Mouse (Mus musculus) erythroblast, adult 5-6 weeks (primary cell): ENCODE results near the gene Pbld2. TPM values are rescaled to one million over a fixed set of nuclear protein-coding genes. Genes with fewer than 3 reads are reported as not detected.

ENCODE experiments used
- ATAC-seq: replicated peaks from 2 replicates; pipeline ENCODE4 v1.8.0; 2016; ENCODE audit warnings: moderate number of reproducible peaks, mild to moderate bottlenecking, moderate TSS enrichment, inconsistent platforms; ENCODE audit not compliant: poor library complexity, low FRiP score, severe bottlenecking
- total RNA-seq, 2 experiments: library from RNA; stranded (forward) in 1 of 2; stranded (reverse) in 1 of 2; fragments of 150-400 nt in 1 of 2; fragments of 200-764, 138-1000 nt in 1 of 2; gene quantifications; 2 replicates each; pipeline versions ENCODE4 v1.2.3 to v1.2.4; 2015 to 2017; ENCODE audit warnings: low replicate concordance in 2 of 2

Pbld2 gene
- total RNA-seq, 2 experiments from 2014 or later, result not detected

DNA sequence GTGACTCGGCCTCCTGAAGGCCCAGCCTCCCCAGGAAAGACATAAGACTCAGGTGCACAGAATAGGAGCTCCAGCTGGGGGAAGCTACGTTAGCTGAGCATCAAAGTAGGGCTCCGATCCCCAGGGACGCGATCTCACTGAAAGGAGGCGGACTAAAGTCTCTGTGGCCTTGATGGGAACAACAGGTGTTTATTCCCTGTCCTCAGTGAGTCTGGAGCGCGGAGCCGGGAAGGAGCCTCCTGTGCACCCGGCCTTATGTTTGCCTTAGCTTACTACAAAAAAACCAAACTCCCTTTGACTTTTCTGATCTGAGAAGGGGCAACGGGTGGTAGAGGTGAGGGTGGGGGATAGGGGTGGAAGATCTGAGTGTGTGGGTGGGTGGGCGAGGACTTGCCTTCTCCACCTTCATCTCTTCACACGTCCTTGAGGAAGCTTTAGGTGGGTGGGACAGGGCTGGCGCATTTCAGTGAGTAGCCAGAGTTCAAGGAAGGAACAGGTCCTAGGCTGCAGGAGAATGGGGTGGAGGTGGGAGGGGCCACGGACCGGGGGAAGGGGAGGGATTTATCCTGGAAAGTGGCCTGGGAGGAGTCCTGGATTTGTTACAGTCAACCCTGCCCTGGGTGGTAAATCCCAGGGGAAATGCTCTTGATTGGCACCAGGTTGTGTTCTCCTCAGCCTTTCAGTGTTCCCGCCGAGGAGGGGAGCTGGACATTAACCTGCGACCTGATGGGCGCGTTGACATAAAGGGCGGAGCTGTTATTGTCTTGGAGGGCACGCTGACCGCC, 33.0 kb downstream of the Pbld2 start:
- ATAC-seq, result no peak

DNA sequence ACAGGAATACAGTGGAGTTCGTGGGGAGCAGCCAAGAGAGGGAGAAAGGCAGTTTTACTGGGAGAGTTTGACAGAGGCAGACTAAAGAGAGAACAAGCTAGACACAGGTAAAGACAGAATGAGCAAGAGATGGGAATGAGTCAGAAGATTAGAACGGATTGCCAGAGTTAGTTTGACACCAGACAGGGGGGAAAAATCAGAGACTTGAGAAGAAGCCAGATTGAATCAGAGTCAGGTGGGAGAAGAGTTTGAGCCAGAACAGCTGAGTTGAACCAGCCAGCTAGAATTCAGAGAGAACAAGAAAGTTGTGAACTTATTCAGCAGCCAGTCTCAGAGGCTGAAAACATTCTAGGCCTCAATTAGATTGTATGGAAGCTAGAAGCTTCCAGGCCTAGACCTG, 35.7 kb downstream of the Pbld2 start, which contains the start of gene Pbld1:
Gene Pbld1, plus strand, starts transcription at position 301 of the 400 bp plus-strand sequence.
- no peak for ATAC-seq

DNA sequence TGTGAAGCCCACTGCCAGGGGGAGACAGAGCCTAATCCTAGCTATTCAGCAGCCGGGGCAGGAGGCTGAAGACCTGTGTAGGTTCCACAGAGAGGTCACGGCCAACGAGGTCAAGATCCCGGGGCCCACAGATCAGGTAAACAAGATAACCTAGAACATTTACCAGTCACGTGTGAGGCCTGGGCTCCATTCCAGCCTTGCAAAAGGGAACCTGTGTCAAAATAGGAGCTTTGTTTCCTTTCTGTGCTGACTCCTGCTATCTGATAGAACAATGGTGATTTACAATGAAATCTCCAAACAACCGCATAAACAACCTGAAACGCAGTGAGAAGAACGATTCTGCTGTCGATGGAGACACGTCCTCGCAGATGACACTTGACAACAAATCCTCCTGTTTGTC, 36.3 kb downstream of the Pbld2 start:
- no peak for ATAC-seq

DNA sequence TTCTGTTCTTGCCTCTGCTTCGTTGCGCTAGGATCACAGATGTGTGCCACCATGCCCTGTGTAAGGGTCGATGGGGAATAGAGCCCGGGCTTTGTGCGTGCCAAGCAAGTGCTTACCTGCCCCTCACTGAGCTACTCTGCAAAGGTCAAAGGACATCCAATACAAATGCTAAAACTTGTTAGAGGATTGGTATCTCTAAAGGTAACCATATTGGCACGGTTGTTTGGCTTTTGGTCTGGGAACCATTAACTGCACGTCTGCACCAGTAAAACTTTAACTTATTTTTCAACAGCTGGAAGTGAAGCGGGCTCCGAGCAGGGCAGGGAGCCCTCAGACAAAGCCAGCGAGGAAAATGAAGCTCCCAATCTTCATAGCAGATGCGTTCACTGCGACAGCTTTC, 37.2 kb downstream of the Pbld2 start:
- ATAC-seq, result no peak

DNA sequence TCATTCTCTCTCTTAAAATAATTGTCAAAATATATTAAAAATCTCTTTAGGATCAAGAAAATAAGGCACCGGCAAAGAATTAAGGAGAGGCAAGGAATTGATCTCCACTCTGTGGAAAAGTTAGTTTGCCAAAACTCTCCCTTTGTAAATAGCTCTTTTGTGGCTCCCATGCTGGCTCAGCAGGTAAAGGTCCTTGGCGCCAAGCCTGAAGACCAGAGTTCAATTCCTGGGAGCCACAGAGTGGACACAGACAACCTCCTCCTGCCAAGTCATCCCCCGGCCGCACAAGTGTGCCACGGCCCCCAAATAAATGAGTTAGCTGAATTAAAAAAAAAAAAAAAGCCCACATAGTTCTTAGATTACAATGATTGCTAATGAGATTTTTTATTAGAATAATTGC, 38.6 kb downstream of the Pbld2 start:
- no peak for ATAC-seq

DNA sequence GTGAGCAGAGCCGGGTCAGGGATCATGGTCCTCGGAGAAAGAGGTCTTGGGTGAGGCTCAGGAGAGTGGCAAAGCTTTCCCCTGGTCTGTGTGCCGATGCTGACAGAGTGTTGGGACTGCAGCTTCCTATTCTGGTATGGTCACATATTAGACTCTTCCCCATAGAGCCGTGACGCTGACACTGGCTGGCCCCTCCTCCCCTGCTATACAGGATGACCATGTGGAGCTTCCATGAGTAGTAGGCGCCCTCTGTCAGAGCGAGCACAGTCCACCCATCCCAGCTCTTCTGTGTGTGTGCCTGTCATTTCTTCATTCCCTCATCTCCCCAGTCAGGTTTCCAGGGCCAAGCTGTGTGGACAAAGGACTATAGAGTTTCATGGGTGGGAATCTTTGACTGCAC, 39.2 kb downstream of the Pbld2 start:
- no peak for ATAC-seq

DNA sequence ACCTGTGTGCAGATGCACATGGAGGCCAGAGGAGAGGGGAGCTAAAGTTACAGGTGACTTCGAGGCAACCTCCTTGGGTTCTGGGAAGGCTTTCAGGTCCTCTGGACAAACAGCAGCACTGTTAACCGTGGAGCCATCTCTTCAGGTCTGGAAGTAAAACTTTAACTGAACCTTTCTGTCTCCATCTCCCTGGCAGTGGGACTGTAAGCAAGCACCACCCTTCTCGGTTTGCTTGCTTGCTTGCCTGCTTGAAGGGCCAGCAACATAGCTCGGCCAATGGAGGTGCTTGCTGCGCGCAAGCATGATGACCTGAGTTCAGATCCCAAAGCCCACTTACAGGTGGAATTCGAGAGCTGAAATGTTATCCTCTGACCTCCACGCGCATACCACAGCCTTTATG, 40.4 kb downstream of the Pbld2 start:
- ATAC-seq, result no peak

DNA sequence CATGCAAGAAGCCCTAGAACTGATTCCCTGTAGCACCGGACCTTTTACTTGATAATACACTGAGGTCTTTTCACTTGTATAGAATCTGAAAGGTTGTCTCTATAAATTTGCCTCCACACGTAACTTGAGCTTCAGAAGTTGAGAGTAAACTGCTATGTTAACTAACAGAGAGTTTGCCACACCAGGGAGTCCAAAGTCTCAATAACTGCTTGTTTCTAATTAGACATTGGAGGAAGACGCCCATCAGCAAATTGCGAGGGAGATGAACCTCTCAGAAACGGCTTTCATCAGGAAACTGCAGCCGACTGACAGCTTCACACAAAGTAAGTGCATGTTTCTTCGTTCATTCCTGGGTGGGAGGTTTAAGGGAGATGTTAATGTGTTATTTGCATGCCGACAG, 41.4 kb downstream of the Pbld2 start:
- no peak for ATAC-seq

DNA sequence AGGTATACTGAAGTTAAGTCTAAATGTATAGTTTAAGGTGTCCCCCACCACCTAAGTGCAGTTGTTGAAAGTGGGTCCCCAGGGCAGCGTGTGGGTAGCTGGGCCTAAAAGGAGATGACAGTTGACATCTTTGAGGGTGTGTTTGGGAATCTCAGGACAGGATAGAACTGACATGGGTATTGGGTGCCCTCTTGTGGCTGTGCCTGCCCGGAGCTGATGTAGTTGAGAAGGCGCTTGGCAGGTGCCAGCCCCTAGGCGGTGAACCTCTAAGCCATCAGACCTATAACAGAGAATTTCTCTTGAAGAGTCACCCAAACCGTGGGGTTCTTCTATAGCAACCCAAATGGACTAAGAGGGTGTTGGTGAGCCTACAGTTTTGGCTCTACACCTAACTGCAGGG, 41.9 kb downstream of the Pbld2 start:
- 0 out of 2 replicates have a peak, but pooled peaks have one; percentile 45 for ATAC-seq

DNA sequence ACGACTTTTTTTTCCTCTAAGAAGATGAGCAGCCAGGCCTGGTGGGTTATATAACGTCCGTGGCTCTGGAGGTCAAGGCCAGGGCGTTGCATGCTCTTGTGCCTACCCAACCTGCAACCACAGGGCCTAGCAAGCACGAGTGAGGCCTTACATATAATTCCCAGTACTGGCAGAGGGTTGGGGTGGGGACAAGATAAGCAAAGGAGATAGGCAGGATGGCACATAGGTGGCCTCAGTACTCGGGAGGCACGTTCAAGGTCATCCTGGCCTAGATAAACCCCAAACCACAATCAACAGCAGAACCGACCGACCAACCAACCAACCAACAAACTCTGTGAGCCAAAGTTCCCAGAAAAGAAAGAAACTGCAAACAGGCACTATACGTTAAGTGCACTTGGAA, 62.2 kb downstream of the Pbld2 start:
- no peak for ATAC-seq

DNA sequence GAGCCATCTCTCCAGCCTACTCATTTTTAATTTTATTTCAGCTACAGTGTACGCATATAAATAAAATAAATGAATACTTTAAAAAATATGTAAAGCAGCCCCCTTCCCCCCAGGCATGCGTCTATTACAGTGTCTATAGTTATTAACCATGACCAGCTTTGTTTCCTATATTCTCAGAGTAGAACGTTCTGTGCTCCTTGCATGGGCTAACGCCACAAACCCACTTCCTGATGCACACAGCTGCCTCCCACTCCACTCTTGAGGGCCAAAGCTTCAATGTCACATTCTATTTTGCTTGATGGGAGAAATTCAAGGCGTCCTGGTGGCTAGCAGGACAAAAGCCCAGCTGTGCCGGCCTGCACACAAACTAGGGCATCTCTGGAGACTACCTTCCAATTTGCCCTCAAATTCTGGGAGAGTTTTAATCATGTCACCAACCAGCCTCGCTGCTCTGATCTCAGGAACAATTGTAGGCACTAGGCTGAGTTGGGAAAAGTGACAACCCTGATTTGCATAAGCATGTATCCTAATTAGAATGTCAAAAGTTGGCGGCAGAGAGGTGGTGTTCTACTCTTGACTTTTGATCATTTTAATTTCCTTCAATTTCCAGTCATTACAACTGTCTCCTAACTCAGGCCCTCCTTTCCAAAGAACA, 65.1 kb downstream of the Pbld2 start:
- no peak for ATAC-seq

DNA sequence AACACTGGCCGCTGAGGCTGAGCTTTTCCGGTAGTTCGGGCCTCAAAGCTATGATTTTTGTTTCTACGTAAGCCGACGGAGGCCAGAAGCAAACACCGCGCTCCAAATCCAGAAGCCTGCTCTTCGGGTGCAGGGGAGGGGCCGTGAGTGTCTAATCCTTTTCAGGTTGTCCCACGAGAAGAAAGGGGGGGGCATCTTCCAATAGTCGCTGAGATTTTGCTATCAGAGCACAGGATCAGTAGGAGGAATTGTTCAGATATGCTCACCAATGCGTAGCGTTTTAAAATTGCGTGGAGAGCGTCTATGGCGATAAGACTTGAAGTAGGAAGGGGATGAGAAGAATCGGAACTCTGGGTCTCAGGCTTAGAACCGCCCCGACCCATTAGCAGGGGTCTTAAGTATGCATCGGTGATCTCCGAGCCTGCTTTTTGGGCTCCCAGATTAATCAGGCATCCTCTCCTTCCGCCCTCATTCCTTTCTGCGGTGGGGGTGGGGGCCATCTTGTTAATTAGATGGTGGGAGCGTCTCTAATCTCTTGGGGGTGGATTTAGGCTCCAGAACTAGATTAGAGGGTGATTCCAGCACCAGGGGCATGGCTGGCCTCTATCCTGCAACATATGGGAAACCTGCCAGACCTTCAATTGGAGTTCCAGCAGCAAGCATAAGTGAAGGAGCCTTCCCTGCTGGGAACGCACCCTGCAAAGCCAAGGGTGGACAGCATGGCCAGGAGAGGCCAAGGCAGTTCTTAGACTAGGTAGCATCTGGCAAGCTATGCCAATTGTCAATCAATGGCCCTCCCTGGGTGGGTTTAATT, 65.8 kb downstream of the Pbld2 start:
- ATAC-seq, result no peak

DNA sequence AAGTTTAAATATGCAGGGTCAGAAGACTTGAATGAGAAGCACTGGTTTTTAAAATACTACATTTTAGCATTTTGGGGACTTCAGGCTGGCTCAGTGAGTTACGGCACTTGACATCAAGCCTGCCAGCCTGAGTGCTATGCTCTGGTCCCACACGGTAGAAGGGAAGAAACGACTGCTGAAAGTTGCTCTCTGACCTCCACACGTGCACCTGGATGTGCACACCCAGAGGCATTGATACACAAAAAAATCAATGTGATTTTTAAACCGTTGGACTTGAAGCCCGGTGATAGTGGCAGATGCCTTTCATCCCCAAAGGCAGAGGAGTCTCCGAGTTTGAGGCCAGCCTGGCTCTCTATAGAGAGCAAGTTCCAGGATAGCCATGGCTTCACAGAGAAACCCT, 67.8 kb downstream of the Pbld2 start:
- ATAC-seq, result no peak

DNA sequence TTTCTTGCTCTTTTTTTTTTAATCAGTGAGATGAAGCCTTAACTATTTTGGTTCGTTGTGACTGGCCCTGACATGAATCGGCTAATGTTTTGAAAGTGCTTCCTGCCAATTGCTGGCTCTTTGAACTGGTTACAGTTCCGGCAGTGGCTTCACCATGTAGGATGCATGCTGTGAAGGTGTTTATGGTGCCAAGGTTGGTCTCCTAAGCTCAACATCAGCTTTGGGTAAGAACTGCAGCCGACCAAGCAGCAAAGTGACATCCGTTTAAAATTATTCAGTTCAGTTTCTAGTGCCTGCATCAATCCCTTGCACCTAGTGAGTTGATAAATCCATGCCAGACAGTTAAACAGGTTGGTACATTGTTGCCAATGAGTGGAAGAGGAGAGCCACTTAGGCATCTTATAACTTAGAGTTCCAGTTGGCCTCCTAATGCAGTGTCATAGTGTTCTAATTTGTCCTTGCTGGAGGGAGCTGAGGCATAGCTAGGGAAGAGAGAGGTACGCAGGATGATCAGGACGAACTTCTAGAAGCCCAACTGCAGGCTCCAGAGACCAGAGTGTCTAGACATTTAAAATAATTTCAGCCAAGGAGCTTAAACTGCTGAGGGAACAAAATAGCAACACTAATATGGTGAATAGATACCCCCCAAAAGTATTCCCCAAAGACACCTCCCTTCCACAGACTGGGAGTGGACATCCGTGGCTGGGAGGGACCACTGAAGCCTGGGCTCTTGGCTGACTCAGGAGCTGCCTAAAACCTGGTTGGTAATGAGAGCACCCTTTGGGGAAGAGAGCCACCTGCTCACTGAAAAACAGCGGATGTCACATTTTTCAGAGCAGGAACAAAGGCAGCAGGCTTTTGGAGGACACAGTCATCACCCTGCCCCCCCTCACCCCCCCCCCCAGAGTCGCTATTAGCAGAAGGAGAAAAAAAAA, 68.8 kb downstream of the Pbld2 start:
- ATAC-seq, result no peak

DNA sequence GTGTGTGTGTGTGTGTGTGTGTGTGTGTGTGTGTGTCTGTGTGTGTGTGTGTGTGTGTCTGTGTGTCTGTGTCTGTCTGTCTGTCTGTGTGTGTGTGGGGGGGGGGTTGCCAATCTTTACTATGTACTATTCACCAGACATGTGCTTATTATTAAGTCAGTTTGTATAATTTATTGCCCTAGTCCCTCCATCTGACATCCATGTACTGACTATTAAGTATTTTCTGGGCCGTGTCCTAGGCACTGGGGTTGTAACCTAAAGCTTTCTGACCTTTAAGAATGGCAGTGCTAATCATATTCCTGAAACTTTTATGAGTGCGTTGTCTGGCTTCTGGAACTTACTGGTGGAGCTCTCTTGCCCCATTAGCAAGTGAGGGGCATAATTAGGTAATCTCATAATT, 72.6 kb downstream of the Pbld2 start:
- no peak for ATAC-seq

DNA sequence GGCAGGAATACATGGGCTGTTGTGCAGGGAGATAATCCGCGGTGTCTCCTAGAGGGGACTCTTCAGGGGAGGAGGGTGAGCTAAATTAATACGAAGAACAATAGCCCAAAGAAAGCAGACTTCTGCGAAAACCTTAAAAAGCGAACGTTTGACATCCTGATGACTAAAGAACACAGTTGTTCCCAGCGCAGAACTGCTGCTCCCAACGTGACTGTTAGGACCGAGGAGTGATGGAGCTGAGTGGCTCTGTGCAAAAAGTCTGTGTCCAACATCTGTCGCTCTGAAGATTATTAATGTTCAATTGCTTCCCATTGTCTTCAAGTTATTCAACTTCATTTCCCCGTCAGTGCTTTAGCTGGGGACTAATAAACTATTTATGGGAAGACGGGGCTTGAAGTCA, 74.1 kb downstream of the Pbld2 start:
- no peak for ATAC-seq

DNA sequence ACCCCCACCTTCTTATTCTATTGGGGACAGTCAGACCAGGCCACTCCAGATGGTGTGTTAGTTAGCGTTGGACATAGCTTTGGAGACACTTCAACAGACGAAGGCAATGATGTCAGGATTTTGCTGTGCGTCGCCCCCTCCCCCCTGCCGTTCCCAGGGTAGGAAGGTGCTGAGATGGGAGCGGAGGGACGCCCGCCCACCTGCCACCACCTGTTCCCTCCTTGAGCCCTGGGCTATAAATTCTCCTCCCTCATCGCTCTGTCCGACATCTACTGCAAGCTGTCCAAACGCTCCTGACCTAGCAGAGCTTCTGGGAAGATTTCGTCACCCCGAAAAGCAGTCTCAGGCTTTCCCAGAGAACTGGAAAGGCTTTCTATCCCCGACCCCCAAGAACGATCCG, 75.4 kb downstream of the Pbld2 start, which contains the start of gene Atoh7:
Gene Atoh7, plus strand, starts transcription at position 131 of the 400 bp plus-strand sequence.
- no peak for ATAC-seq

DNA sequence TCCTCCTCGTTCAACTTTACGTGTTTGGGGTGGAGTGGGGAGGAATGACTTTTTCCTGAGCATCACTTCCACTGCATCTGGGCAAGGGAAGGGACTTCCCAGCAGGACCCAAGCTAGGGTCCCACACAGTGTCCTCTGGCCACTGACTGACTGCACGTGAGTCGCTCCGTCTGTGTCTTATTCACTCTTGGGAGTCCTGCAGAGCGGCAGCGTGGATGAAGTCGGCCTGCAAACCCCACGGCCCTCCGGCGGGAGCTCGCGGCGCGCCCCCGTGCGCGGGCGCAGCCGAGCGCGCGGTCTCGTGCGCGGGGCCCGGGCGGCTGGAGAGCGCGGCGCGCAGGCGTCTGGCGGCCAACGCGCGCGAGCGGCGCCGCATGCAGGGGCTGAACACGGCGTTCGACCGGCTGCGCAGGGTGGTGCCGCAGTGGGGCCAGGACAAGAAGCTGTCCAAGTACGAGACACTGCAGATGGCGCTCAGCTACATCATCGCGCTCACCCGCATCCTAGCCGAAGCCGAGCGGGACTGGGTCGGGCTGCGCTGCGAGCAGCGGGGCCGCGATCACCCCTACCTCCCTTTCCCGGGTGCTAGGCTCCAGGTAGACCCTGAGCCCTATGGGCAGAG, 75.9 kb downstream of the Pbld2 start:
- no peak for ATAC-seq

DNA sequence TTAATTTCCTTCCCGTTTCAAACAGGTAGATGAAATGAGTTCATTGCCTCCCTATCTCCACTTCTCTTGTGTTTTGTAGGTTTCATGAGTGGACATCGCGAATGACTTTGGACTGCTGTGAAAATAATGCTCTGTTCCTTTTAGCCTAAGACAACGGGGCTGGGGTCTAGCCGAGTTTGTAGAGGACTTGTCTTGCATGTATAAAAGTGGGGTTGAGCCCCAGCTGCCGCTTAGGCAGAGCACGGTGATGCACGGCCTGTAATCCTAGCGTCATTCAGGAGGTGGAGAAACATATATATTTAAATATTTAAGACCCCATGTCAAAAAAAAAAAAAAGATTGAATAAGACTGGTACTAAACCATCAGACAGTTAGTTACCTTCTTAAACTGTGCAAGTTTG, 76.5 kb downstream of the Pbld2 start:
- ATAC-seq, result no peak
